In the genomic region with DNA sequence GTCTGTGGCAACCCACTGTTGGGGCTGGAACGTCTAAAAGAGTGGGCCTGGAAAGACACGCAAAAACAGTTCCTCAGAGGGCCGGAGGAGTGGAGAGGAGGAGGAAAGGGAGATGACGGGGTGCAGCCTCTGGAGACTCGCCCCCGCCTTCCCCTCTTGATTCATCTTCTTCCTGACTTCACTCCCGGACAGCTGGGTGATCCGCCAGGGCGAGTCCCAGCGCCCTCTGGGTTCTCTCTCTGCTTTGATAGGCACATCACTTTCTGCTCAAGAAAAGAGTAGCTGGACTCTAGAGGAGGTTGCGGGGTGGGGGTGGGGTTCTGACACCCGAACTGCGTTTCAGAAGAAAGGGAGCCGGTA, we compare ENCODE assay signal across 8 mouse cellular contexts. TPM values are rescaled to one million over a fixed set of nuclear protein-coding genes. Genes with fewer than 3 reads are reported as not detected.
DNase-seq lines count a peak whose midpoint lies in the region; ATAC-seq and TF ChIP-seq lines count a peak whose summit lies in the region.

No protein-coding gene starts in this region.

- H3K9ac ChIP-seq in hindbrain, embryonic 16.5 days (ENCODE audit: low read depth, low read length): peak overlapping the region; percentile 79

- peak overlapping the region; percentile 93 for H3K4me2 ChIP-seq in hindbrain, embryonic 16.5 days (ENCODE audit: low read length)

- no peak for ATAC-seq in hindbrain, embryonic 16.5 days
- ATAC-seq in megakaryocyte progenitor cell, adult 5-6 weeks (replicated peaks; ENCODE audit: poor library complexity): peak; percentile 14

- no peak for TF ChIP-seq CTCF in cerebellum, adult 2 months (IDR thresholded peaks at IDR 0.05; ENCODE audit: borderline replicate concordance, insufficient read depth, low read depth, low read length)

- H3K9me3 ChIP-seq in hindbrain, embryonic 16.5 days (ENCODE audit: control insufficient read depth, low read length): no peaks in the 10 kb centered on the region

- intact Hi-C loops in left cerebral cortex, postnatal 36 days (cut with DNase I): loop anchor here (5.0 kb wide), 1 partner anchor 366 kb away; the partner anchor contains the start of gene Map1s

- WGBS in cerebellum, adult 2 months: under 1% methylated on average over 14 of the region's 14 CpGs
- 1% methylated on average over 14 of the region's 14 CpGs for WGBS in hindbrain, embryonic 16.5 days

- no peaks in the 10 kb centered on the region for H3K36me3 ChIP-seq in hindbrain, embryonic 16.5 days (ENCODE audit: control insufficient read depth, insufficient read depth, low read length)

- H3K27ac ChIP-seq in cerebellum, adult 2 months (ENCODE audit: insufficient read depth, low read length): no peak overlapping the region
- peak overlapping the region; percentile 81 for H3K27ac ChIP-seq in hindbrain, embryonic 16.5 days (ENCODE audit: low read depth, low read length)

- peaks cover 16% of the 10 kb centered on the region for H3K4me1 ChIP-seq in cerebellum, adult 2 months (ENCODE audit: control insufficient read depth, insufficient read depth, low read length)
- peaks cover 21% of the 10 kb centered on the region for H3K4me1 ChIP-seq in hindbrain, embryonic 16.5 days (ENCODE audit: control insufficient read depth, insufficient read depth, low read depth, low read length)

- TF ChIP-seq POLR2A in cerebellum, adult 2 months (IDR thresholded peaks at IDR 0.05; ENCODE audit: borderline replicate concordance, insufficient read depth, low read length): no peak

- no peaks in the 10 kb centered on the region for H3K27me3 ChIP-seq in cerebellum, adult 2 months (ENCODE audit: control insufficient read depth, insufficient read depth, low read length)
- no peaks in the 10 kb centered on the region for H3K27me3 ChIP-seq in hindbrain, embryonic 16.5 days (replicated peaks; ENCODE audit: control insufficient read depth, insufficient read depth, low read length)

- peak overlapping the region; percentile 67 for H3K4me3 ChIP-seq in cerebellum, adult 2 months (replicated peaks; ENCODE audit: insufficient read depth, low read depth, low read length)
- H3K4me3 ChIP-seq in hindbrain, embryonic 16.5 days (ENCODE audit: low read length): peak overlapping the region; percentile 78

- DNase-seq in MN1 (ENCODE audit: low spot score): peak; percentile 65
- DNase-seq in cerebellum, adult 2 months: peak in 1 of 2 experiments; percentile 45
- DNase-seq in gastrocnemius, adult 18-20 months (ENCODE audit: low spot score): peak; percentile 51
- DNase-seq in left cerebral cortex, postnatal 36 days (ENCODE audit: low spot score in 2 of 2): peak; percentile 52 to 55
- DNase-seq in right cerebral cortex, postnatal 14 days: peak; percentile 41
- peak; percentile 51 for DNase-seq in yolk sac, embryonic 10.5 days (ENCODE audit: low spot score)

RNA-seq across cellular contexts. Expression of gene Haus8, which starts 0.4 kb away (rescaled TPM):
- polyA plus RNA-seq in cerebellum, adult 2 months (2012; rRNA removed): 15.4 and 17.6 TPM in 2 replicates
- 1 to 10 TPM; 4.5 to 5.1 TPM for total RNA-seq in gastrocnemius, adult 18-20 months (2021)
- 72.5 and 73.9 TPM in 2 replicates for polyA plus RNA-seq in hindbrain, embryonic 16.5 days (2015; fragmentation: Nextera tagmentation; extraction: Ambion mirVana)
- total RNA-seq in left cerebral cortex, postnatal 36 days (2021): 10 to 100 TPM; 12.3 to 15.8 TPM
- total RNA-seq in megakaryocyte progenitor cell, adult 5-6 weeks (2015): 24.9 and 25.4 TPM in 2 replicates
- 62.8 and 66.7 TPM in 2 replicates for total RNA-seq in megakaryocyte progenitor cell, adult 5-6 weeks (2017)

RNA-seq across cellular contexts. Expression of gene Myo9b, which starts 0.6 kb away (rescaled TPM):
- polyA plus RNA-seq in cerebellum, adult 2 months (2012; rRNA removed): 27.5 and 28.9 TPM in 2 replicates
- 1 to 10 TPM; 8.4 to 8.5 TPM for total RNA-seq in gastrocnemius, adult 18-20 months (2021)
- 13.1 and 16.7 TPM in 2 replicates for polyA plus RNA-seq in hindbrain, embryonic 16.5 days (2015; fragmentation: Nextera tagmentation; extraction: Ambion mirVana)
- 10 to 100 TPM; 24.3 to 39.4 TPM for total RNA-seq in left cerebral cortex, postnatal 36 days (2021)
- 29.4 and 30.4 TPM in 2 replicates for total RNA-seq in megakaryocyte progenitor cell, adult 5-6 weeks (2015)
- total RNA-seq in megakaryocyte progenitor cell, adult 5-6 weeks (2017): 37.6 and 48.7 TPM in 2 replicates
